Mouse (Mus musculus) spleen, adult 18-20 months (tissue): ENCODE data around the gene Gm8720.
"Not testable (repeated sequence)": the region's sequence is repeated elsewhere in the genome, so short reads cannot be mapped to it uniquely, and the experiment has no call there.

ENCODE experiments used
- DNase-seq, 2 experiments: peaks; one replicate each; pipeline ENCODE4 v3.0.0; 2022; ENCODE audit warnings: mixed read lengths in 2 of 2

Gene Gm8720

GRCm38 (mm10) chr7:23067356-23067755, at the start of gene Gm8720:
TSS of gene Gm8720 (minus strand) at chr7:23067456.
- not testable (repeated sequence) for DNase-seq

- not testable (repeated sequence) for DNase-seq
Measured at GRCm38 (mm10) chr7:23055240-23055639, 12.0 kb downstream of the Gm8720 start, which contains the start of gene Vmn1r163. TSS of gene Vmn1r163 (plus strand) at chr7:23055540.

- DNase-seq: not testable (repeated sequence)
Measured at GRCm38 (mm10) chr7:23019823-23020222, 47.4 kb downstream of the Gm8720 start, which contains the start of gene Gm4216. TSS of gene Gm4216 (minus strand) at chr7:23019923.
